Mouse (Mus musculus) limb, embryonic 14.5 days (tissue): ENCODE results near the gene Ankrd13a. TPM values are rescaled to one million over a fixed set of nuclear protein-coding genes. Genes with fewer than 3 reads are reported as not detected.

ENCODE experiments used
- ATAC-seq: fragments of 200-750 bp; cut with Nextera tagmentation; 2 replicates; pipeline ENCODE4 v1.8.0; 2017; ENCODE audit warnings: low read depth, moderate number of reproducible peaks, moderate TSS enrichment; ENCODE audit not compliant: low FRiP score
- DNase-seq: peaks from one replicate; pipeline ENCODE4 v3.0.0-alpha.2; 2015; ENCODE audit warnings: low spot score
- H3K27ac ChIP-seq: fragments of 300-500 bp; sonication (generic); replicated peaks from 2 replicates; pipeline ENCODE4 v1.5.1; 2014; ENCODE audit warnings: low read depth, mild to moderate bottlenecking, low read length, moderate library complexity, mixed read lengths
- H3K27me3 ChIP-seq: fragments of 300-500 bp; sonication (generic); 2 replicates; pipeline ENCODE4 v1.6.1; 2014; ENCODE audit warnings: low read length, mixed read lengths; ENCODE audit not compliant: control insufficient read depth, insufficient read depth
- H3K36me3 ChIP-seq: fragments of 300-500 bp; sonication (generic); 2 replicates; pipeline ENCODE4 v1.6.1; 2014; ENCODE audit warnings: mild to moderate bottlenecking, low read length, moderate library complexity, mixed read lengths; ENCODE audit not compliant: control insufficient read depth, insufficient read depth
- H3K4me1 ChIP-seq: fragments of 300-500 bp; sonication (generic); 2 replicates; pipeline ENCODE4 v1.6.1; 2014; ENCODE audit warnings: antibody characterized with exemption, low read length, mixed read lengths; ENCODE audit not compliant: control insufficient read depth, insufficient read depth
- H3K4me2 ChIP-seq: fragments of 300-500 bp; sonication (generic); replicated peaks from 2 replicates; pipeline ENCODE4 v1.6.1; 2014; ENCODE audit warnings: low read depth, mild to moderate bottlenecking, low read length, moderate library complexity; ENCODE audit not compliant: severe bottlenecking
- H3K4me3 ChIP-seq: fragments of 300-500 bp; sonication (generic); replicated peaks from 2 replicates; pipeline ENCODE4 v1.5.1; 2014; ENCODE audit warnings: low read length
- H3K9ac ChIP-seq: fragments of 300-500 bp; sonication (generic); 2 replicates; pipeline ENCODE4 v1.6.1; 2014; ENCODE audit warnings: mild to moderate bottlenecking, low read depth, low read length, moderate library complexity; ENCODE audit not compliant: severe bottlenecking
- H3K9me3 ChIP-seq: fragments of 300-500 bp; sonication (generic); 2 replicates; pipeline ENCODE4 v1.6.1; 2016; ENCODE audit warnings: low read length; ENCODE audit not compliant: control insufficient read depth
- POLR2A ChIP-seq: fragments of 200-500 bp; IDR thresholded peaks from 2 replicates; pipeline ENCODE4 v1.8.0; 2012; ENCODE audit warnings: inconsistent platforms, mild to moderate bottlenecking, moderate library complexity, borderline replicate concordance; ENCODE audit not compliant: insufficient read depth, insufficient read length; ENCODE audit errors: extremely low read depth
- WGBS: fragments of 180-500 bp; shearing (Covaris S2); extraction: QIAGEN DNeasy Blood & Tissue Kit; methylation state at CpG from one replicate; pipeline ENCODE4 v1.1.7; 2014; 5-methylcytosine and 5-hydroxymethylcytosine counted together
- polyA plus RNA-seq, 2 experiments: library from polyadenylated mRNA; depleted of rRNA in 1 of 2; stranded (reverse) in 1 of 2; unstranded in 1 of 2; fragments of >200 nt; fragmentation: Nextera tagmentation in 1 of 2; extraction: Ambion mirVana in 1 of 2; gene quantifications; 2 replicates each; pipeline versions ENCODE4 v1.2.1 to v1.2.3; 2012 to 2014

Ankrd13a gene
- polyA plus RNA-seq, 2 experiments = 51.6 to 67.6 TPM

GRCm38 (mm10) chr5:114808385-114808784 is 33.9 kb downstream of the Ankrd13a start:
- no peak for DNase-seq
- Histone ChIP-seq H3K27ac (no peak overlapping the region), H3K4me1 (peaks cover 17% of the 10 kb centered on the region), H3K9ac (no peak overlapping the region), H3K4me3 (no peak overlapping the region), H3K4me2 (no peak overlapping the region), H3K36me3 (peaks cover 29% of the 10 kb centered on the region), H3K27me3 (no peaks in the 10 kb centered on the region), H3K9me3 (no peaks in the 10 kb centered on the region)
- WGBS = 64% methylated on average over 8 of the region's 8 CpGs
- ATAC-seq = no peak
- no peak for TF ChIP-seq POLR2A

DNA sequence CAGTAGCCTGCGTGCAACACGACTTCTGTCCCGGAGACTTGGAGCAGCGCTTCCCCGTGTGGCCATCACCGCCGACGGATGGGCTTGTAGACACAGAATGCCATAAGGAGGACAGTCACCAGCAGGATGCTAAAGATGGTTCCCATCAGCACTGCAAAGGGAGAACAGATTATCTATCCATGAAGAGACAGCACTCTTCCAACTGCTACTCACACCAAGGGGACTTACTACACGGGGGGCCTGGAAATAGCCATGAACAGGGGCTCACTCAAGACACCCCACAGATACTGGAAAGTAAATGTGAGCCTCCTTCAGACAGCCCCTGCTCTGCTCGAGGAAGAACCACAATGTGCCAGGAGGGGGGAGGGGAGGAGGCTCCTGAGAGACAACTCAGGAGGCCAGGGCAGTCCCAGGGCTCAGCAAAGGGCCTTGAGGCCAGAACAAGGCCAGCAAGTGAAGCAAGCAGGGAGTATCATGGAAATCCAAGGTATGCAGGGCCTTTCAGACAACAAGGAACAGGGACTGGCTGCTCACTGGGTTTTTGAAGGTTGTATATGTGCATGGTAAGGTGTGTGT is 34.8 kb downstream of the Ankrd13a start:
- no peak overlapping the region for H3K9ac ChIP-seq
- peaks cover 26% of the 10 kb centered on the region for H3K36me3 ChIP-seq
- TF ChIP-seq POLR2A = no peak
- 76% methylated on average over 10 of the region's 10 CpGs for WGBS
- H3K27me3 ChIP-seq = no peaks in the 10 kb centered on the region
- DNase-seq (no peak), ATAC-seq (no peak)
- no peak overlapping the region for H3K4me3 ChIP-seq
- H3K4me1 ChIP-seq = peaks cover 17% of the 10 kb centered on the region
- no peak overlapping the region for H3K4me2 ChIP-seq
- H3K27ac ChIP-seq = no peak overlapping the region
- H3K9me3 ChIP-seq = no peaks in the 10 kb centered on the region

- DNase-seq = no peak
- Histone ChIP-seq H3K4me3 (no peak overlapping the region), H3K9me3 (no peaks in the 10 kb centered on the region), H3K36me3 (peaks cover 21% of the 10 kb centered on the region), H3K4me1 (peaks cover 17% of the 10 kb centered on the region), H3K4me2 (no peak overlapping the region), H3K27me3 (no peaks in the 10 kb centered on the region), H3K27ac (no peak overlapping the region), H3K9ac (no peak overlapping the region)
- no peak for ATAC-seq
- 92% methylated on average over 5 of the region's 5 CpGs for WGBS
- TF ChIP-seq POLR2A = no peak
These were observed 35.3 kb downstream of the Ankrd13a start for GRCm38 (mm10) chr5:114809826-114810225.

DNA sequence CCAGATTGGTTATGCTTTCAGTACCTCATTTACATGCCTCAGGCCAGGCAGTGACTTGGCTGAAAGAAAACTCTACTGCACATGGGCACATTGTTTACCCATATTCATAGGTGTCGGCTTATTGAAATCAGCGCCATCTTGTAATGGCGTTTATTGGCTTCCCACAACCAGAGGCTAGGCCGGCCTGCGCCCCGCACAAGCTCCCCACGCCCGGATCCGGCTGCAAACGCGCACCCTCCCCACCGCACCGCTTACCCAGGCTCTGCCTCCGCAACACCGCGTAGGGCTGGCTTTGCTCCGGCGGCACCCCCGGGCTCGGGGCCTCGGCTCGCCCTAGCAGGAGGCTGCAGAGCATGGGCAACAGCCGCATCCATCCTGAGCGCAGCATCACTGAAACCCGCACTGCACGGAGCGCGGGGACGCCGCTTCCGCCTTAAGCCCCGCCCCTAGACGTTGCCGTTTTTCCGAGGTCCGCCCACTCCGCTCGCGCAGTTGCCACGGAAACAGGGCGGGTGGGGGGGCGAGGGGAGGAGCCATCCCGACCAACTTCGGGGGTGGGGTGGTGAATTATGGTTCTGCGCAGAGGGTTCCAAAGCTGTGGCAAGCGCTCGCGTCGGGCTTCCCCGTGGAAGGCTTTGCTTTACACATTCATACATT is 39.2 kb downstream of the Ankrd13a start:
- Histone ChIP-seq H3K9ac (peak overlapping the region; percentile 82), H3K27me3 (no peaks in the 10 kb centered on the region), H3K4me2 (peak overlapping the region; percentile 41), H3K4me3 (peak overlapping the region; percentile 89), H3K36me3 (peaks cover 7% of the 10 kb centered on the region), H3K4me1 (no peaks in the 10 kb centered on the region), H3K9me3 (0 out of 2 replicates have a peak, but pooled peaks cover 5% of the 10 kb centered on the region), H3K27ac (peak overlapping the region; percentile 87)
- ATAC-seq (peak; percentile 96), DNase-seq (peak; percentile 90)
- 1% methylated on average over 45 of the region's 50 CpGs for WGBS
- peak; percentile 93; the same call in 1 of the 2 replicates for TF ChIP-seq POLR2A

GRCm38 (mm10) chr5:114816599-114816998 is 42.1 kb downstream of the Ankrd13a start:
- Histone ChIP-seq H3K4me1 (no peaks in the 10 kb centered on the region), H3K4me3 (no peak overlapping the region), H3K36me3 (peaks cover 6% of the 10 kb centered on the region; the same call in 1 of the 2 replicates), H3K9me3 (0 out of 2 replicates have a peak, but pooled peaks cover 7% of the 10 kb centered on the region), H3K4me2 (no peak overlapping the region), H3K27me3 (no peaks in the 10 kb centered on the region), H3K27ac (no peak overlapping the region), H3K9ac (no peak overlapping the region)
- 58% methylated on average over 6 of the region's 6 CpGs for WGBS
- no peak for ATAC-seq
- no peak for DNase-seq
- TF ChIP-seq POLR2A = no peak
